Mouse (Mus musculus) lung, postnatal 0 days (tissue): ENCODE measurements around the gene Rnls. TPM values are rescaled to one million over a fixed set of nuclear protein-coding genes. Genes with fewer than 3 reads are reported as not detected.
A peak's percentile ranks its signal among the peaks of the same experiment; 100 is the strongest.

ENCODE experiments used
- ATAC-seq: fragments of 200-750 bp; cut with Nextera tagmentation; 2 replicates; pipeline ENCODE4 v1.8.0; 2017; ENCODE audit warnings: moderate library complexity
- DNase-seq: peaks from one replicate; pipeline ENCODE4 v3.0.0-alpha.2; 2016; ENCODE audit warnings: low spot score
- H3K27ac ChIP-seq: fragments of 300-500 bp; sonication (generic); 2 replicates; pipeline ENCODE4 v1.5.1; 2014; ENCODE audit warnings: antibody characterized with exemption, mild to moderate bottlenecking, low read length, mixed read lengths
- H3K27me3 ChIP-seq: fragments of 300-500 bp; sonication (generic); replicated peaks from 2 replicates; pipeline ENCODE4 v1.6.1; 2014; ENCODE audit warnings: low read length, mixed read lengths; ENCODE audit not compliant: insufficient read depth
- H3K36me3 ChIP-seq: fragments of 300-500 bp; sonication (generic); 2 replicates; pipeline ENCODE4 v1.6.1; 2014; ENCODE audit warnings: low read length, mixed read lengths; ENCODE audit not compliant: insufficient read depth
- H3K4me1 ChIP-seq: fragments of 300-500 bp; sonication (generic); 2 replicates; pipeline ENCODE4 v1.6.1; 2014; ENCODE audit warnings: antibody characterized with exemption, low read depth, low read length, mixed read lengths; ENCODE audit not compliant: insufficient read depth
- H3K4me2 ChIP-seq: fragments of 300-500 bp; sonication (generic); replicated peaks from 2 replicates; pipeline ENCODE4 v1.6.1; 2014; ENCODE audit warnings: low read depth, mild to moderate bottlenecking, low read length, moderate library complexity, mixed read lengths
- H3K4me3 ChIP-seq: fragments of 300-500 bp; sonication (generic); 2 replicates; pipeline ENCODE4 v1.5.1; 2014; ENCODE audit warnings: low read depth, low read length
- H3K9ac ChIP-seq: fragments of 300-500 bp; sonication (generic); replicated peaks from 2 replicates; pipeline ENCODE4 v1.6.1; 2014; ENCODE audit warnings: low read depth, mild to moderate bottlenecking
- H3K9me3 ChIP-seq: fragments of 300-500 bp; sonication (generic); 2 replicates; pipeline ENCODE4 v1.6.1; 2016; ENCODE audit warnings: low read length, mixed read lengths
- CTCF ChIP-seq: IDR thresholded peaks from 2 replicates; pipeline ENCODE4 v1.5.1; 2016; ENCODE audit warnings: antibody characterized with exemption, mild to moderate bottlenecking
- EP300 ChIP-seq: IDR thresholded peaks from 2 replicates; pipeline ENCODE4 v1.6.1; 2016; ENCODE audit warnings: antibody characterized with exemption, mild to moderate bottlenecking, control low read depth
- WGBS: fragments of 180-500 bp; shearing (Covaris S2); extraction: QIAGEN DNeasy Blood & Tissue Kit; methylation state at CpG from one replicate; pipeline ENCODE4 v1.1.7; 2014; 5-methylcytosine and 5-hydroxymethylcytosine counted together
- polyA plus RNA-seq: library from polyadenylated mRNA; unstranded; fragments of >200 nt; fragmentation: Nextera tagmentation; extraction: Ambion mirVana; gene quantifications from 2 replicates; pipeline ENCODE4 v1.2.1, GENCODE M21; 2015

Gene Rnls
- polyA plus RNA-seq, 1 experiment from 2014 or later, result 9.6 TPM

DNA sequence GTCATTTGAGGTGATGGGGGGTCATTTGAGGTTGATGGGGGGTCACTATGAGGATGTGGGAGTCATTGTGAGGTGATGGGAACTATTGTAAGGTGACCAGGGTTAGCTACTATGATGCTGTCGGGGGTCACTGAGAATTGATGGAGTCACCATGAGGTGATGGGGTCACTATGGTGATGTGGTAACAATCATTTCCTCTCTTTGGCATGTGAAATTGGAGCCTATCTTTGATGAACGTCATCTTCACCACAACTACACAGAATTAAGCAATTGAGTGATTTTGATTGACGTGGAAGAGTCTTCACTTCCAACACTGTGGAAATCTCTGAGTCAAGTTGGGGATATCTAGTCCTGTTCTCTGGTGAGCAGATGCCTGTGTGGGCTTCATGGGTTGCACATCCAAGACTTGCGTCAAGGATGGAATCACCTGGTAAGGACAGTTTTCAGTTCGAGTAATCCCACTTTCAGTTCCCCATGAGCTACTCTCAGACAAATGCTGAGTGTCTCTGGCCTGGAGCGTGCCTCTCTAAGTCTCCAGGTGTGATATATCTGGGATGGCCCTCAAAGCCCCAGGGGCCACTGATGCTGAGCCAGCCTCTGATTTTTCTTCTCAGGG, 269.4 kb downstream of the Rnls start:
- no peak for ATAC-seq
- Histone ChIP-seq H3K9me3 (no peaks in the 10 kb centered on the region), H3K9ac (no peak overlapping the region), H3K4me1 (no peaks in the 10 kb centered on the region), H3K36me3 (no peaks in the 10 kb centered on the region), H3K27ac (no peak overlapping the region), H3K27me3 (no peaks in the 10 kb centered on the region), H3K4me3 (no peak overlapping the region), H3K4me2 (no peak overlapping the region)
- 78% methylated on average over 6 of the region's 6 CpGs for WGBS
- no peak for DNase-seq
- TF ChIP-seq CTCF (no peak), EP300 (no peak)

DNA sequence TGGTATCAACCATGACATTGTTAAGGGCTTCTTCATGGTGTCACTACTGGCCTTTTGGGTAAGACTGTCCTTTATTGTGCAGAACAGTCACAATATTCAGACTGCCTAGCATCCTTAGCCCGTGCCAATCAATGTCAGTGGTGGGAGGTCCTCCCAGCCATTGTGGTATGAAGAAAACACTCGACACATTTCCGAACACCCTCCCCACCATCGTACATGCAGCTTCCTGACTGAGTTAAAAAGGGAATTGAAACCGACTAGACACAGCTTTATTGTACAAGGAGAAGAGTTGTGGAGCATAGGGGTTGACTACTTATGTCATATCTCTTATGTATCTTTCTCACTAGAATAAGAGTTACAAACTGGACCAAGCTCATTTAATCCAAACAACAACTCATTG, 272.1 kb downstream of the Rnls start:
- WGBS, result 79% methylated on average over 5 of the region's 5 CpGs
- no peak overlapping the region for H3K27ac ChIP-seq
- DNase-seq, result no peak
- no peaks in the 10 kb centered on the region for H3K27me3 ChIP-seq
- no peak overlapping the region for H3K4me2 ChIP-seq
- H3K36me3 ChIP-seq, result no peaks in the 10 kb centered on the region
- H3K4me3 ChIP-seq, result no peak overlapping the region
- no peaks in the 10 kb centered on the region for H3K9me3 ChIP-seq
- no peak overlapping the region for H3K9ac ChIP-seq
- no peaks in the 10 kb centered on the region for H3K4me1 ChIP-seq
- ATAC-seq, result no peak
- no peak for TF ChIP-seq CTCF
- TF ChIP-seq EP300, result no peak

DNA sequence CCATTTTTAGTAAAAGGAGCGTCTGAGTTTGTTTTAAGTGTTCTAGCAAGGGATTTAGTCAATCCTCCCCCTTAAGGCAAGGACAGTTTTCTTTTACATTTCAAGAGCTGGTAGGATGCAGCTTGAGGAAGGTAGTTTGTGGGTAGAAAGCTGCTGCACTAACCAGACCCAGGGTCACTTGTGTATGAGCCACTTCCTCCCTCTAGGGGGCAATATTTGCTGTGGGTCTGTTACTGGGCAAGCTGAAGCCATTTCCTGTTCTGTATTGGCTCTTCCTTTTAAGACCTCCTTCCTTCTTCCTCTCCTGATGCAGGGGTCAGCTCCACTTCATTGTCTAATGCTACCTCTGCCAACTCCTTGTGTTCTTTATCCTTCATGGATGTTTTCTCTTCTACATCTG, 273.2 kb downstream of the Rnls start:
- Histone ChIP-seq H3K4me2 (no peak overlapping the region), H3K27me3 (no peaks in the 10 kb centered on the region), H3K27ac (no peak overlapping the region), H3K9ac (no peak overlapping the region), H3K4me3 (no peak overlapping the region), H3K36me3 (no peaks in the 10 kb centered on the region), H3K4me1 (no peaks in the 10 kb centered on the region), H3K9me3 (no peaks in the 10 kb centered on the region)
- peak; percentile 45 for DNase-seq
- 69% methylated on average over 1 of the region's 1 CpGs for WGBS
- ATAC-seq, result no peak
- TF ChIP-seq CTCF (peak; percentile 59), EP300 (no peak)

DNA sequence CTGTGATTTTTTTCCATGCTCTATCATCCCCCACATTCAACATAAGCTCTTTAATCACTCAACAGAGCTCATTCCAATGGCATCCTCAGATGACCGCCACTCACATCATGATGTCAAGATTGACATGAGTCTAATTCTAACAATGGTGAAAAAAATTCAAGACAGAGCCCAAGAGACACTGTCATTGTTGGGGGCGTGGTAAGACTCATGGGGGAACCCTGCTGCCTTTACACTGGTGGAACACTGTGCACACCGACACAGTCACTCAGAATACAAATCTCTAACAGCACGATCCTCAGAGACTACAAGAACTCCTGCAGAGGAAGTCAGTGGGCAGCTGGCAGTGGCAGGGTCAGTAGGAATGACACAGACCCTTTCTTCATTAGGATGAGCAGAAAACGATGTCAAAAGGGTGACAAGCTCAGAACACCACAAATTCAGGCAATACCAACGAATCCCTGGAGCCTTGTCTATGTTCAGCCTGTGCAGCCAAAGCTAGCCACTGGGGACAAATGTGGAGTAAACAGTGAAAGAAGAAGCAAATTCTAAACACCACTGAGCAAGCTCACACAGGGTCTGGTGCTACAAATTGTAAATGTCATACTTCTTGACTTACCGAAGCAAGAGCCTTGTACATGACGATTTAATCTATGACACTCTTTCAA, 277.3 kb downstream of the Rnls start:
- H3K27ac ChIP-seq, result no peak overlapping the region
- 72% methylated on average over 8 of the region's 8 CpGs for WGBS
- no peak for TF ChIP-seq CTCF
- TF ChIP-seq EP300, result no peak
- H3K9ac ChIP-seq, result no peak overlapping the region
- H3K36me3 ChIP-seq, result no peaks in the 10 kb centered on the region
- no peaks in the 10 kb centered on the region for H3K4me1 ChIP-seq
- ATAC-seq (no peak), DNase-seq (no peak)
- H3K27me3 ChIP-seq, result no peaks in the 10 kb centered on the region
- no peaks in the 10 kb centered on the region for H3K9me3 ChIP-seq
- no peak overlapping the region for H3K4me3 ChIP-seq
- H3K4me2 ChIP-seq, result no peak overlapping the region

DNA sequence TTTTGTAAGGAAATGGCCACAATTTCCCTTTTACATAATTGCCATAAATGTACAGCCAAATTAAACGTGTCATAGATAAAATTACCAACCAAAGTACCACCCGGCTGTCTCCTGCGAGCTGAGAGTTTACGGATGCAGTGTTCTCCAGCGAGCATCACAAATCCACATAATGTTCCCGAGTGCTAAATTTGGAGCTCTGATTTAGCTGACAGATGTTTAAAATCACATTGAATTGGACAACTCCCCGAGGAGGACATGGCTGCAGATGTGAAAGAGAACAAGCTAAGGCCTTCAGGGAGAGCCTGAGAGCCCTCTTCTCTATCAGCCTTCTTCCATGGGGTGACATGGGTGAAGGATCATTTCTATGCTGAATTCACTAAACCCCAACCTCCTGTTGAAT, 278.3 kb downstream of the Rnls start:
- Histone ChIP-seq H3K4me2 (no peak overlapping the region), H3K4me3 (no peak overlapping the region), H3K4me1 (no peaks in the 10 kb centered on the region; the same call in 1 of the 2 replicates), H3K9ac (no peak overlapping the region), H3K27ac (peak overlapping the region; percentile 20; the same call in 1 of the 2 replicates), H3K36me3 (no peaks in the 10 kb centered on the region), H3K9me3 (no peaks in the 10 kb centered on the region), H3K27me3 (no peaks in the 10 kb centered on the region)
- 59% methylated on average over 7 of the region's 7 CpGs for WGBS
- DNase-seq (peak; percentile 48), ATAC-seq (no peak)
- TF ChIP-seq CTCF, result no peak
- peak; percentile 45; the same call in 1 of the 2 replicates for TF ChIP-seq EP300

GRCm38 (mm10) chr19:33110404-33110803, 281.7 kb downstream of the Rnls start:
- TF ChIP-seq CTCF (no peak), EP300 (no peak)
- Histone ChIP-seq H3K9ac (no peak overlapping the region), H3K27me3 (no peaks in the 10 kb centered on the region), H3K4me2 (no peak overlapping the region), H3K9me3 (no peaks in the 10 kb centered on the region), H3K4me3 (no peak overlapping the region), H3K27ac (peak overlapping the region; percentile 76), H3K4me1 (no peaks in the 10 kb centered on the region; the same call in 1 of the 2 replicates), H3K36me3 (no peaks in the 10 kb centered on the region)
- ATAC-seq, result no peak
- WGBS, result 49% methylated on average over 9 of the region's 9 CpGs
- no peak for DNase-seq
